Mouse (Mus musculus) midbrain, embryonic 11.5 days (tissue): ENCODE measurements at regions not wholly inside any gene's neighbourhood (a gene's known extent, or its start where the extent isn't known, plus 50 kb on each side); places are given as distances from the start of the nearest gene placed in this dataset.

Source experiments
- ATAC-seq: fragments of 200-750 bp; cut with Nextera tagmentation; 2 replicates; pipeline ENCODE4 v1.8.0; 2017; ENCODE audit warnings: moderate TSS enrichment, moderate library complexity; ENCODE audit not compliant: low FRiP score
- DNase-seq: peaks from one replicate; pipeline ENCODE4 v3.0.0; 2015; ENCODE audit warnings: low spot score; ENCODE audit errors: missing footprints
- H3K27ac ChIP-seq: fragments of 300-500 bp; sonication (generic); 2 replicates; pipeline ENCODE4 v1.5.1; 2014; ENCODE audit warnings: low read depth, low read length
- H3K27me3 ChIP-seq: fragments of 300-500 bp; sonication (generic); 2 replicates; pipeline ENCODE4 v1.6.1; 2014; ENCODE audit warnings: mild to moderate bottlenecking, low read length, moderate library complexity, mixed read lengths; ENCODE audit not compliant: control insufficient read depth, insufficient read depth
- H3K36me3 ChIP-seq: fragments of 300-500 bp; sonication (generic); 2 replicates; pipeline ENCODE4 v1.6.1; 2014; ENCODE audit warnings: mild to moderate bottlenecking, low read length, moderate library complexity, mixed read lengths; ENCODE audit not compliant: control insufficient read depth, insufficient read depth
- H3K4me1 ChIP-seq: fragments of 300-500 bp; sonication (generic); 2 replicates; pipeline ENCODE4 v1.6.1; 2014; ENCODE audit warnings: low read length; ENCODE audit not compliant: control insufficient read depth, insufficient read depth
- H3K4me2 ChIP-seq: fragments of 300-500 bp; sonication (generic); 2 replicates; pipeline ENCODE4 v1.6.1; 2014; ENCODE audit warnings: mild to moderate bottlenecking, moderate library complexity
- H3K4me3 ChIP-seq: fragments of 300-500 bp; sonication (generic); 2 replicates; pipeline ENCODE4 v1.5.1; 2014; ENCODE audit warnings: low read depth, low read length
- H3K9ac ChIP-seq: fragments of 300-500 bp; sonication (generic); 2 replicates; pipeline ENCODE4 v1.6.1; 2014; ENCODE audit warnings: low read length
- H3K9me3 ChIP-seq: fragments of 300-500 bp; sonication (generic); 2 replicates; pipeline ENCODE4 v1.6.1; 2016; ENCODE audit warnings: low read length; ENCODE audit not compliant: control insufficient read depth
- WGBS: fragments of 180-500 bp; shearing (Covaris S2); extraction: QIAGEN DNeasy Blood & Tissue Kit; methylation state at CpG from one replicate; pipeline ENCODE4 v1.1.7; 2014; 5-methylcytosine and 5-hydroxymethylcytosine counted together

GRCm38 (mm10) chrX:22698179-22698578 lies 666.7 kb downstream of the Klhl13 start:
- H3K27ac ChIP-seq = no peak overlapping the region
- H3K9ac ChIP-seq = no peak overlapping the region
- H3K4me1 ChIP-seq = no peaks in the 10 kb centered on the region
- H3K36me3 ChIP-seq = no peaks in the 10 kb centered on the region
- H3K4me2 ChIP-seq = no peak overlapping the region
- H3K27me3 ChIP-seq = no peaks in the 10 kb centered on the region
- 89% methylated on average over 2 of the region's 2 CpGs for WGBS
- no peak overlapping the region for H3K4me3 ChIP-seq
- no peaks in the 10 kb centered on the region for H3K9me3 ChIP-seq
- ATAC-seq (no peak), DNase-seq (no peak)

GRCm38 (mm10) chrX:22657722-22658342 lies 707.0 kb downstream of the Klhl13 start:
- ATAC-seq = no peak
- 64% methylated on average over 3 of the region's 3 CpGs for WGBS
- no peak for DNase-seq

More at GRCm38 (mm10) chrX:22657722-22658342, 707.0 kb downstream of the Klhl13 start:
- no peaks in the 10 kb centered on the region for H3K9me3 ChIP-seq
- no peak overlapping the region for H3K4me3 ChIP-seq
- H3K4me2 ChIP-seq = no peak overlapping the region
- H3K36me3 ChIP-seq = no peaks in the 10 kb centered on the region
- no peaks in the 10 kb centered on the region for H3K4me1 ChIP-seq
- no peak overlapping the region for H3K9ac ChIP-seq
- no peaks in the 10 kb centered on the region for H3K27me3 ChIP-seq
- no peak overlapping the region for H3K27ac ChIP-seq
